Mouse (Mus musculus) cerebellum, postnatal 10 days (tissue): ENCODE measurements around the gene Zfp60.
A peak's percentile ranks its signal among the peaks of the same experiment; 100 is the strongest.

Experiments
- DNase-seq, 2 experiments: peaks; one replicate each; pipeline ENCODE4 v3.0.0; 2021; ENCODE audit warnings: mixed read lengths in 2 of 2

Zfp60 gene

GRCm38 (mm10) chr7:27794566-27794965 lies 63.4 kb downstream of the Zfp60 start:
- no peak for DNase-seq

DNA sequence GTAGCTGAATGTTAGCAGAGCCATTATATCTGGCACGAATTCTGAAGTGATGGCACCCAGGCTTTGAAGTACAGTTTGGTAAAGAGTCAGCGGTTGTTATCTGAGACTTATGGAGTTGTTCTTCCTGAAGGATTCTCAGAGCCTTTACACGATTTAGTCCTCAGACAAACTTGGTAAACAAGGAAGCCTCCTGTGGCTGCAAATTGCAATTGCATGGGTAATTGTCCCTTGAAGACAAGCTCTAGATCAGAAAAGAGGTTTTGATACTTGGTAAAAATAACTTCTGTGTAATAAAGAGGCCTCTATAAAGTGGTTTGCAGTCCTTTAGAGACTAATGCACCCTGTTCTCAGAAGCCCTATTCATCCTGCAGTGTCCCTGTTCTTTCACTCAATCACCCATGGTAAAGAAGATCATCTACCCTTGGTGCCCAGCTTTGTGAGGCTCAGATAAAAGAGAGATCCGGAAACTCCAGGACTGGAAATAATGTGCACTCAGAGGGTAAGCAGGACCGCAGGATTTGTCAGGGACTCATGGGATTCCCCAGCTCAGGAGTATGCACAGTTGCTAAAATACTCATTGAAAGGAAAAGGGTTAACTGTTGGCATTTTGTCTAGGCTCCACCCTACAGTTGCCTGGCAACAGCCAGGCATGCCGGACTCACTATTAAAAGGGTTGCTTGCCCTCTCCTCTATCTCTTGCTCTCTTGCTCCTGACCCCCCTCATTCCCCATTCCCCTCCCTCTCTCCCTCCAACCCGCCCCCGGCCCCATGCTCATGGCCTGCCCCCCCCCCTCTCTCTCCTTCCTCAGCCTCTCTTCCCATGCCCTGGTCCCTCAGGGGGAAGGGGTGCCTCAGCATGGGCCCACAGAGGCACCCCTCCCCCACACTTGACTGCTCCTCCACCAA lies 67.0 kb downstream of the Zfp60 start:
- no peak for DNase-seq

DNA sequence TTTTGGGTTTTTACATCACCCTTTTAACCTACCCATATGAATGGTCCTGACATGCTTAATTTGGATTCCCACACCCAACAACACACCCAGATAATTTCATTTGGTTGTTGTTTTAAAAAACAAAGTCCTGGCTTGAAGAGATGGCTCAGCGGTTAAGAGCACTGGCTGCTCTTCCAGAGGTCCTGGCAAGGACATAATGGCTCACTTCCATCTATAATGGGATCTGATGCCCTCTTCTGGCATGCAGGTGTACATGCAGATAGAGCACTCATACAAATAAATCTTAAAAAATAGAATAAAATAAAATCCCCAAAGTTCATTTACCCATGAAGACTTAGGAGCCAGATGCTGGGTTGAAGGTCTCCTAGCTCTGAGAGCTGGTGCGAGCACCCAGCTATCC lies 69.9 kb downstream of the Zfp60 start:
- DNase-seq, result peak; percentile 25 to 26

GRCm38 (mm10) chr7:27802986-27803385 lies 71.8 kb downstream of the Zfp60 start:
- no peak for DNase-seq
